Mouse (Mus musculus): ENCODE measurements at regions not wholly inside any gene's neighbourhood (a gene's known extent, or its start where the extent isn't known, plus 50 kb on each side); places are given as distances from the start of the nearest gene placed in this dataset.

GRCm38 (mm10) chr5:53359887-53360286, 93.0 kb downstream of the Smim20 start:
- no peak for TF ChIP-seq FLI1 (IDR thresholded peaks at IDR 0.05; ENCODE audit: low read length)
- no peak for TF ChIP-seq GATA1 (IDR thresholded peaks at IDR 0.05; ENCODE audit: borderline replicate concordance, low read length)

Measured in megakaryocyte, embryonic 14.5 days (primary cell).